Mouse (Mus musculus) olfactory bulb, adult 2 months (tissue): ENCODE results near the gene Gm45233. TPM values are rescaled to one million over a fixed set of nuclear protein-coding genes. Genes with fewer than 3 reads are reported as not detected.

ENCODE experiments used
- H3K27ac ChIP-seq: fragments of 200-500 bp; 2 replicates; pipeline ENCODE4 v1.5.1; 2012; ENCODE audit warnings: low read depth, low read length; ENCODE audit not compliant: insufficient read depth
- H3K4me1 ChIP-seq: fragments of 200-500 bp; 2 replicates; pipeline ENCODE4 v1.6.1; 2012; ENCODE audit warnings: low read length; ENCODE audit not compliant: control insufficient read depth, insufficient read depth
- H3K4me3 ChIP-seq: fragments of 200-500 bp; 2 replicates; pipeline ENCODE4 v1.5.1; 2012; ENCODE audit warnings: mild to moderate bottlenecking, low read depth, low read length, moderate library complexity; ENCODE audit not compliant: insufficient read depth
- CTCF ChIP-seq: fragments of 200-500 bp; IDR thresholded peaks from 2 replicates; pipeline ENCODE4 v1.5.1; 2012; ENCODE audit warnings: low read depth, mild to moderate bottlenecking, low read length, moderate library complexity; ENCODE audit not compliant: insufficient read depth
- POLR2A ChIP-seq: fragments of 200-500 bp; IDR thresholded peaks from 2 replicates; pipeline ENCODE4 v1.6.1; 2012; ENCODE audit warnings: mild to moderate bottlenecking, low read depth, low read length, moderate library complexity; ENCODE audit not compliant: insufficient read depth
- WGBS: fragments of 180-500 bp; shearing (Covaris S2); methylation state at CpG from one replicate; pipeline ENCODE4 v1.1.7; 2018; 5-methylcytosine and 5-hydroxymethylcytosine counted together
- polyA plus RNA-seq: library from polyadenylated mRNA; stranded (reverse); fragments of >200 nt; gene quantifications from 2 replicates; pipeline ENCODE4 v1.2.4, GENCODE M21; 2012; ENCODE audit warnings: low replicate concordance; ENCODE audit not compliant: missing spikeins, insufficient read depth, insufficient read length

Gene Gm45233
- polyA plus RNA-seq, 1 experiment = not detected

DNA sequence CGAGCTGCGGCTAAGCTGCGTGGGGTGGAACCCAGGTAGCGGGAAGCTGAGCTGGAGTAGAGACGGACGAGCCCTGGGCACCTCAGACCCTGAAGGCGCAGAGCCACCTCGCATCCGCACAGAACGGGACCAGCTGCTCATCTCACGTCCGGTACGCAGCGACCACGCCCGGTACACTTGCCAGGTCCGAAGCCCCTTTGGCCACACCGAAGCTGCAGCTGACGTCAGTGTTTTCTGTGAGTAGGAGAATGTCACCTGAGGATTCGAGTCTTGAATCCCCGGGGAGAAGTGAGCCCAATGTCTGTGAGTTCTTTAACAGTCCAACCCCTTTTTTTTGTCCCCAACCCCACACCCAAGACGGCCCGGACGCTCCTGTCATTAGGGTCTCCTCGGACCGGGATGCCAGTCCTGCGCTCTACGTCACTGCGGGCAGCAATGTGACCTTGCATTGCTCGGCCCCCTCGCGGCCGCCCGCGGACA is 21.0 kb downstream of the Gm45233 start:
- 15% methylated on average over 35 of the region's 35 CpGs for WGBS
- Histone ChIP-seq H3K4me1 (peaks cover 20% of the 10 kb centered on the region), H3K27ac (no peak overlapping the region), H3K4me3 (peak overlapping the region; percentile 46)
- TF ChIP-seq CTCF (no peak), POLR2A (no peak)

DNA sequence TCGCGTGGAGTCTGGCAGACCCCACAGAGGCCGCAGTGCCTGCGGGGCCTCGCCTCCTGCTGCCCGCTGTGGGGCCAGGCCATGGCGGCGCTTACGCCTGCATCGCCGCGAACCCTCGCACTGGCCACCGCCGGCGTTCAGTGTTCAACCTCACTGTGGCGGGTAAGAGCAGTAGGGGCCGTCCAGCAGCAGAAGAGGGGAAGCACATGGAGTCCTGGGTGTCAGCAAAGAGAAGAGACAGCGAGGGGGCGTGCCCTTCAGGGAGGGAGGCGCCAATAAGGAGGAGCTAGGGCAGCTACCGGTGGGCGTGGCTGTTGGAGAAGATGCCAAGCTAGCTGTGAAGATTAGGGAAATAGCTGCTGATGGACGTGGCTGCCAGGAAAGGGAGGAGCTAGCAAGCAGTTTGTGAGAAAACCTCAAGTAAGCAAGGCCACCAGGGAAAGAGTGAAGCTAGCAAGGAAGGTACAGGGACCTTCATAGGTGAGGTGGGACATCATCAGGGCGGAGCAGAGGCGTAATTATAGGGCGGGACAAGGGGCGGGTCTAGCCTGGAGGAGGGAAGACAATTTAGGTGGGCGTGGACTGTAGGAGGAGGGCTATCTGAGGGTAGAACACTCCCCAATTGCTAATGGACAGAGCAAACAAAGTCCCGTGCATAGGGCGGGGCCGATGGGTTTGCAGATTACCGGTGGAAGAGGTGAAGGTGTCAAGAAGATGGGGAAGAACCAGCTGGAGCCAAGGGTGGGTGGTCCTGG is 21.6 kb downstream of the Gm45233 start:
- WGBS = under 1% methylated on average over 33 of the region's 33 CpGs
- Histone ChIP-seq H3K4me1 (peaks cover 20% of the 10 kb centered on the region), H3K27ac (no peak overlapping the region), H3K4me3 (peak overlapping the region; percentile 46)
- TF ChIP-seq POLR2A (no peak), CTCF (no peak)

DNA sequence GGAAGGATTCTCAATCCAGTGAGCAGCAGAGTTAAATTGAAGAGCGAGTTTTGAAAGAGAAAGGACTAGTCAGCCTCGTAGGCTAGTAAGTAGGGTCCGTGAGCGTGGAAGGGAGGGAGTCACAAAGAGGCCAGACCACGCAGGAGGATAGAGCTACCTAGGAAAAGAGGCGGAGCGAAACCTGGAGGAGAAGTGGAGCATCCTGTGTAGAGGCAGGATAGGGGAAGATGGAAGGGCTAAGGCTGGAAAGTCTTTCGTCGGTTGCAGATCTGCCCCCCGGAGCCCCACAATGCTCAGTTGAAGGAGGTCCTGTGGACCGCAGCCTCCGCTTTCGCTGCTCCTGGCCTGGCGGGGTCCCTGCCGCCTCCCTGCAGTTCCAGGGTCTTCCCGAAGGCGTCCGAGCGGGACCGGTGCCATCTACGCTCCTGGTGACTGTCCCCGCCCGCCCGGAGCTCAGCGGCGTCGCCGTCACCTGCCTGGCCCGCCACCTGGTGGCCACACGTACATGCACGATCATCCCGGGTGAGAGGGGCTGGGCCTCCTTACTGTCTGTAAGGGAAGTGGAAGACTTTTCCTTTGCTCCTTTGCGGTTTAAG is 22.3 kb downstream of the Gm45233 start:
- Histone ChIP-seq H3K27ac (no peak overlapping the region), H3K4me3 (peak overlapping the region; percentile 46), H3K4me1 (peaks cover 20% of the 10 kb centered on the region)
- TF ChIP-seq CTCF = peak; percentile 78
- TF ChIP-seq POLR2A = no peak
- WGBS = 1% methylated on average over 33 of the region's 33 CpGs

DNA sequence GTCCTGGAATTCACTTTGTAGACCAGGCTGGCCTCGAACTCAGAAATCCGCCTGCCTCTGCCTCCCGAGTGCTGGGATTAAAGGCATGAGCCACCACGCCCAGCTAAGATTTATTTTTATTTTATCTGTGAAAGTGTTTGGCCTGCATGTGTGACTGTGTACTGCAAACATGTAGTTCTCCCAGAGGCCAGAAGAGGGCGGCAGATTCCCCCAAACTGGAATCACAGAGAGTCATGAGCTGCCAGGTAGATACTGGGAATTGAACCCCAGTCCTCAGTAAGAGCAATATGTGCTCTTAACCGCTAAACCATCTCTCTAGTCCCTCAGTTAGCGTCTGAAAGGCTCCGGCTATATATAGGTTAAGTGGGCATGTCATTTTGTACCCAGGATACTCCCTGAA is 26.4 kb downstream of the Gm45233 start:
- no peak overlapping the region for H3K27ac ChIP-seq
- no peak overlapping the region for H3K4me3 ChIP-seq
- WGBS = 45% methylated on average over 8 of the region's 8 CpGs
- TF ChIP-seq POLR2A = no peak
- TF ChIP-seq CTCF = no peak
- peaks cover 14% of the 10 kb centered on the region for H3K4me1 ChIP-seq

DNA sequence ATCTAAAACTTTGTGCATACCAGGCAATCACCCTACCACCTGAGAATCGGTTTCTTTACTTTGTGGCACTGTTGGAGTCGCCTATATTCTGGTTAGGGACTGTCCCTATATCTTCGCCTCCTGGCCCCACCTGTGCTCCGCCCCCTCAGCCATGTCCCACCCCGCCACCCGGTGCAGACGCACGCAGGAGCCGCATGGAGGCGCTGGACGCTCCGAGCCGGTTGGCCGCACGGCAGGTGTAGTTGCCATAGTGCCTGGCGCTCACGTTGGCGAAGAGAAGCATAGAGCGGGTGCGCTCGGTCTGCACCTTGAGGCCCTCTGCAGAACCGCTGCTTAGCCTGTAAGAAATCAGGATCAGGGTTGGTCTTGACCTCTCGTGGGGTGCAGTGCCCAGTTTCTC is 31.8 kb downstream of the Gm45233 start:
- H3K4me1 ChIP-seq = peaks cover 36% of the 10 kb centered on the region
- 53% methylated on average over 23 of the region's 23 CpGs for WGBS
- H3K4me3 ChIP-seq = no peak overlapping the region
- TF ChIP-seq CTCF (no peak), POLR2A (no peak)
- H3K27ac ChIP-seq = no peak overlapping the region

DNA sequence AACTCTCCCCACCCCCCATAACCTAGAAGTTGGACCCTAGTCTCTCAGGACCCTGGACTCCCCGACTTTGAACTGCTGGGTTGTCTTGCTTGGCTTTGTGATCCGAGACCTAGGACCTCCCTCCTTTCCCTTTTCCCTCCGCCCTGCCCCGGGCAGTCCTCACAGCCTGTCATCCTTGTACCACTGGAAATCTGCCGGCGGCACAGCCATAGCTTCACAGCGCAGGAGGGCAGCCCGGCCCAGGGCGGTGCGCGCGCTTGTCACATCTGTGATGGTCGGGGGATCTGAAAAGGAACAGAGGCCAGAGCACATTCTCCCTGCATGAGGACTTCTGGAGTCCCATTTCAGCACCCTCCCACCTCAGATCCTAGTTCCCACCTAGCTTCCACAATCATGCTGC is 32.4 kb downstream of the Gm45233 start:
- H3K4me1 ChIP-seq = peaks cover 37% of the 10 kb centered on the region
- no peak for TF ChIP-seq CTCF
- no peak for TF ChIP-seq POLR2A

DNA sequence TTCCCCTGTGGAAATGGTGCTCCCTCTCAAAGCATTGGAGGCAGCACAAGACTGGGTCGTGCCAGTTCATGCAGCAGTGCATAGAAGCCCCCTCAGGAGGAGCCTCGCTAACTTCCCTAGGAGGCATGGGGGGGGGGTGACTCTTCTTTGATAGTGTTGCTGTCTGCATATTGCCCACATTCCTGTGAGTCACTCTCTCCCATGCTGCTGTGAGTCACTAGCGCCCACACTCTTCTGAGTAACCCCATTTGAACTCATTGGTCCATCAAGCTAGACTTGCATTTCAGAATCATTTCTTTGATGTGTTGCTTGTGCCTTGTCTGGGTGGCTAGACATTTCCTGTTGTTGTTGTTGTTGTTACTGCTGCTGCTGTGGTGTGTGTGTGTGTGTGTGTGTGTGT is 37.3 kb downstream of the Gm45233 start:
- TF ChIP-seq CTCF = no peak
- no peak for TF ChIP-seq POLR2A
- peak overlapping the region; percentile 93 for H3K27ac ChIP-seq

More for the DNA sequence above, 32.4 kb downstream of the Gm45233 start:
- no peak overlapping the region for H3K27ac ChIP-seq
- no peak overlapping the region for H3K4me3 ChIP-seq
- WGBS = 54% methylated on average over 13 of the region's 13 CpGs

DNA sequence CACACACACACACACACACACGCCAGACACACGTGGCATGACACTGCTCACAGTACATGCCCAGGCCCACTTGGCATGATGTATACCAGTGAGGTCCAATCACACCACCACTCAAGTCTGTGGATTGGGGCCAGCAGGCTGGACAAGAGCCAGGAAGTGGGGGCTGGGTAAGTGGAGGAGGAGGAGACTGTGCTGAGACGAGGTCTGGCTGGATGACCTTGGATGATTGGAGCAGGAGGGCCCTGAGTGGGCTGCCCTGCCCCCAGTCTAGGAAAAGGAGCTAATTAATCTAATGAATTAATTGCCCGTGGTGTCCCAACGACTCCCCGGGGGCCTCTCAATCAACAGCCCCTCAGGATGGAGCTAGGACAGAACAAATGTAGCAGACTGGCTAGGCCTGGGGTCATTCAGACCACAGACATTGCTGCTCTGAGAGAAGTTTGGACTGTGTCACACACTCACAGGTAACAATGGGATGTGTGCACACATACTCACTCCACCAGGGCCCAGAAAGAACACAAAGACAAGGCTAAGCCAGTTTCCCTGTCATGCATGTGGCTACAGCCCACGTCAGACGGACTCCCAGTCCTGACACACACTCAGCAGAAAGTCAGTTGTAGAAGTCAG is 38.3 kb downstream of the Gm45233 start:
- 30% methylated on average over 8 of the region's 8 CpGs for whole genome bisulfite sequencing

More for the DNA sequence above, 37.3 kb downstream of the Gm45233 start:
- H3K4me3 ChIP-seq = no peak overlapping the region
- H3K4me1 ChIP-seq = peaks cover 47% of the 10 kb centered on the region
- 16% methylated on average over 3 of the region's 3 CpGs for WGBS

DNA sequence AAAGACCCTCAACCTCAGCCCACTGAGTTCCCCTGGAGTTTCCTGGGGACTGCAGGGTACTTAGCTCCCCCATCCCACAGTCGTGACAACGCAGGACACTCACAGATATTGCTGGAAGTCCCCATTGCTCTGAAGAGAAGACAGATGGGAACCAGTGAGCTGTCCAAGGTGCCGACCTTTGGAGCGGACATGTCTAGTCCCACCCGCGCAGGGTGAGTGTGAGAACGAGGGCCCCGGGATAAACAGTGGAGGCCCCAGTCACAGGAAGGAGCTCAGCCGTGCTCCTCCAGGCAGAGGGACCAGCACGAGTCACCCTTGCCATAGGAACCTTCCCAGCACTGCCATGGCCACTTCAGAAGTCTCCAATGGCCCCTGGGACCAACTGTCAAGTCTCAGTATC is 39.3 kb downstream of the Gm45233 start:
- WGBS = 44% methylated on average over 10 of the region's 10 CpGs
- Histone ChIP-seq H3K4me1 (peaks cover 46% of the 10 kb centered on the region), H3K27ac (no peak overlapping the region; the same call in 1 of the 2 replicates), H3K4me3 (no peak overlapping the region)
- TF ChIP-seq CTCF = no peak
- TF ChIP-seq POLR2A = no peak

More for the DNA sequence above, 38.3 kb downstream of the Gm45233 start:
- Histone ChIP-seq H3K4me3 (no peak overlapping the region), H3K27ac (peak overlapping the region; percentile 93), H3K4me1 (peaks cover 49% of the 10 kb centered on the region)
- no peak for TF ChIP-seq POLR2A
- TF ChIP-seq CTCF = no peak
